Mouse (Mus musculus): ENCODE measurements at regions not wholly inside any gene's neighbourhood (a gene's known extent, or its start where the extent isn't known, plus 50 kb on each side); places are given as distances from the start of the nearest gene placed in this dataset.
A peak's percentile ranks its signal among the peaks of the same experiment; 100 is the strongest.

- Histone ChIP-seq H3K27me3 (no peaks in the 10 kb centered on the region), H3K9ac (no peak overlapping the region), H3K4me2 (no peak overlapping the region), H3K36me3 (replicated peaks) (no peaks in the 10 kb centered on the region), H3K4me3 (replicated peaks) (no peak overlapping the region), H3K9me3 (replicated peaks) (no peaks in the 10 kb centered on the region), H3K4me1 (replicated peaks) (no peaks in the 10 kb centered on the region), H3K27ac (replicated peaks) (no peak overlapping the region)
- WGBS (ENCODE audit: insufficient replicate concordance), result 67% methylated on average over 17 of the region's 17 CpGs
- 0 out of 2 replicates have a peak, but pooled peaks have one; percentile 7 for ATAC-seq (ENCODE audit: insufficient read depth)
Observed at GRCm38 (mm10) chr2:52804106-52804825, 53.4 kb upstream of the Fmnl2 start.

- H3K4me1 ChIP-seq (replicated peaks), result no peaks in the 10 kb centered on the region
- no peaks in the 10 kb centered on the region for H3K36me3 ChIP-seq (replicated peaks)
- 41% methylated on average over 1 of the region's 1 CpGs for WGBS (ENCODE audit: insufficient replicate concordance)
- no peak for ATAC-seq (ENCODE audit: insufficient read depth)
- H3K9me3 ChIP-seq (replicated peaks), result no peaks in the 10 kb centered on the region
- H3K9ac ChIP-seq, result no peak overlapping the region
- no peak overlapping the region for H3K4me2 ChIP-seq
- H3K27me3 ChIP-seq, result no peaks in the 10 kb centered on the region
- H3K27ac ChIP-seq (replicated peaks), result no peak overlapping the region
- no peak overlapping the region for H3K4me3 ChIP-seq (replicated peaks)
Observed at GRCm38 (mm10) chr2:52804826-52805149, 52.9 kb upstream of the Fmnl2 start.

GRCm38 (mm10) chr2:52807826-52808225, 49.8 kb upstream of the Fmnl2 start:
- 57% methylated on average over 2 of the region's 2 CpGs for WGBS (ENCODE audit: insufficient replicate concordance)

More at GRCm38 (mm10) chr2:52807826-52808225, 49.8 kb upstream of the Fmnl2 start:
- ATAC-seq (ENCODE audit: insufficient read depth), result no peak
- H3K4me3 ChIP-seq (replicated peaks), result no peak overlapping the region
- H3K36me3 ChIP-seq (replicated peaks), result no peaks in the 10 kb centered on the region
- H3K27me3 ChIP-seq, result no peaks in the 10 kb centered on the region
- H3K4me2 ChIP-seq, result no peak overlapping the region
- no peaks in the 10 kb centered on the region for H3K9me3 ChIP-seq (replicated peaks)
- no peak overlapping the region for H3K9ac ChIP-seq
- no peak overlapping the region for H3K27ac ChIP-seq (replicated peaks)
- H3K4me1 ChIP-seq (replicated peaks), result no peaks in the 10 kb centered on the region
